Mouse (Mus musculus) neural tube, embryonic 13.5 days (tissue): Measurements from ENCODE around the gene Gpn1. TPM values are rescaled to one million over a fixed set of nuclear protein-coding genes. Genes with fewer than 3 reads are reported as not detected.
"Not testable (repeated sequence)": the region's sequence is repeated elsewhere in the genome, so short reads cannot be mapped to it uniquely, and the experiment has no call there.

Source experiments
- ATAC-seq: fragments of 200-750 bp; cut with Nextera tagmentation; 2 replicates; pipeline ENCODE4 v1.8.0; 2017; ENCODE audit warnings: low read depth, mild to moderate bottlenecking, moderate TSS enrichment, moderate library complexity
- H3K27ac ChIP-seq: fragments of 300-500 bp; sonication (generic); replicated peaks from 2 replicates; pipeline ENCODE4 v1.5.1; 2015; ENCODE audit warnings: moderate library complexity, mild to moderate bottlenecking, inconsistent platforms
- H3K27me3 ChIP-seq: fragments of 300-500 bp; sonication (generic); 2 replicates; pipeline ENCODE4 v1.6.1; 2015; ENCODE audit warnings: mild to moderate bottlenecking, inconsistent platforms
- H3K36me3 ChIP-seq: fragments of 300-500 bp; sonication (generic); 2 replicates; pipeline ENCODE4 v1.6.1; 2015; ENCODE audit warnings: mild to moderate bottlenecking, inconsistent platforms
- H3K4me1 ChIP-seq: fragments of 300-500 bp; sonication (generic); replicated peaks from 2 replicates; pipeline ENCODE4 v1.6.1; 2015; ENCODE audit warnings: inconsistent platforms
- H3K4me2 ChIP-seq: fragments of 300-500 bp; sonication (generic); 2 replicates; pipeline ENCODE4 v1.6.1; 2015; ENCODE audit warnings: inconsistent platforms, mild to moderate bottlenecking, moderate library complexity
- H3K4me3 ChIP-seq: fragments of 300-500 bp; sonication (generic); 2 replicates; pipeline ENCODE4 v1.5.1; 2015; ENCODE audit warnings: mild to moderate bottlenecking, inconsistent platforms
- H3K9ac ChIP-seq: fragments of 300-500 bp; sonication (generic); 2 replicates; pipeline ENCODE4 v1.6.1; 2015; ENCODE audit warnings: moderate library complexity, mild to moderate bottlenecking, inconsistent platforms
- H3K9me3 ChIP-seq: fragments of 300-500 bp; sonication (generic); 2 replicates; pipeline ENCODE4 v1.6.1; 2016; ENCODE audit warnings: inconsistent platforms
- WGBS: fragments of 180-500 bp; shearing (Covaris S2); methylation state at CpG from one replicate; pipeline ENCODE4 v1.1.7; 2015; 5-methylcytosine and 5-hydroxymethylcytosine counted together
- polyA plus RNA-seq: library from polyadenylated mRNA; unstranded; fragments of >200 nt; fragmentation: Nextera tagmentation; extraction: Ambion mirVana; gene quantifications from 2 replicates; pipeline ENCODE4 v1.2.1, GENCODE M21; 2015

Gene Gpn1
- polyA plus RNA-seq, 1 experiment from 2014 or later: 76.7 TPM

GRCm38 (mm10) chr5:31489116-31489769 lies 5.3 kb upstream of the Gpn1 start:
- no peak overlapping the region for H3K4me3 ChIP-seq
- H3K36me3 ChIP-seq: peaks cover 6% of the 10 kb centered on the region; the same call in 1 of the 2 replicates
- H3K4me1 ChIP-seq: peaks cover 3% of the 10 kb centered on the region
- H3K9ac ChIP-seq: no peak overlapping the region
- no peaks in the 10 kb centered on the region for H3K27me3 ChIP-seq
- H3K27ac ChIP-seq: no peak overlapping the region
- no peak overlapping the region for H3K4me2 ChIP-seq
- 69% methylated on average over 7 of the region's 7 CpGs for WGBS
- no peak for ATAC-seq
- no peaks in the 10 kb centered on the region for H3K9me3 ChIP-seq

GRCm38 (mm10) chr5:31492031-31492430 lies 2.5 kb upstream of the Gpn1 start:
- no peak overlapping the region for H3K4me3 ChIP-seq
- H3K27me3 ChIP-seq: no peaks in the 10 kb centered on the region
- H3K27ac ChIP-seq: no peak overlapping the region
- ATAC-seq: no peak
- 59% methylated on average over 1 of the region's 1 CpGs for WGBS
- H3K4me1 ChIP-seq: peaks cover 15% of the 10 kb centered on the region
- peaks cover 8% of the 10 kb centered on the region for H3K36me3 ChIP-seq
- H3K9ac ChIP-seq: no peak overlapping the region
- H3K9me3 ChIP-seq: no peaks in the 10 kb centered on the region
- H3K4me2 ChIP-seq: no peak overlapping the region

GRCm38 (mm10) chr5:31504843-31505242 lies 10.3 kb downstream of the Gpn1 start:
- Histone ChIP-seq H3K4me1 (no peaks in the 10 kb centered on the region), H3K27me3 (no peaks in the 10 kb centered on the region), H3K4me3 (no peak overlapping the region), H3K36me3 (peaks cover 94% of the 10 kb centered on the region), H3K27ac (no peak overlapping the region), H3K9ac (no peak overlapping the region), H3K4me2 (no peak overlapping the region), H3K9me3 (no peaks in the 10 kb centered on the region)
- no peak for ATAC-seq
- WGBS: 93% methylated on average over 10 of the region's 10 CpGs

- no peak overlapping the region for H3K4me2 ChIP-seq
- ATAC-seq: no peak
- peaks cover 92% of the 10 kb centered on the region for H3K36me3 ChIP-seq
- no peak overlapping the region for H3K4me3 ChIP-seq
- no peak overlapping the region for H3K9ac ChIP-seq
- WGBS: 81% methylated on average over 1 of the region's 1 CpGs
- H3K27me3 ChIP-seq: no peaks in the 10 kb centered on the region
- no peaks in the 10 kb centered on the region for H3K9me3 ChIP-seq
- H3K4me1 ChIP-seq: no peaks in the 10 kb centered on the region
- no peak overlapping the region for H3K27ac ChIP-seq
These were observed 17.9 kb downstream of the Gpn1 start for GRCm38 (mm10) chr5:31512481-31512880.

DNA sequence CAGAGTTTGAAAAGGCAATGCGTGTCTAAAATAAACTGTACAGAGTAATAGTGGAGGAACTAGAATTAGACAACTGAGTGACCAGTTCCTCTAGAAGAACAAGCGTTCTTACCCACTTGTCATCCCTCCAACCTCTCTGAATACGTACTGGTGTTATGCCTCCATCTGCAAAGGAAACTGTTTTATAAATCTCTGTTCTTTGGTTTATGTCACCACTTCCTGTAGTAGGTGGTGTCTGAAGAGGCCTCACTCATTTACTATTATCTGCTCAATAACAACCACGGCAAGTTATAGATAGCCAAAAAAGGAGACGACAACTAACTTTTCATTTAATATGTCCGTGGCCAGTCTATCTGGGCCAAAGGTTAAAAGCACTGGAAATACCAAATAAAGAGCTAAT lies 26.0 kb downstream of the Gpn1 start:
- H3K4me2 ChIP-seq: no peak overlapping the region

GRCm38 (mm10) chr5:31526354-31527116 lies 32.0 kb downstream of the Gpn1 start, which contains the start of gene Slc4a1ap:
Gene Slc4a1ap, plus strand, starts transcription at chr5:31526995.
- H3K36me3 ChIP-seq: peaks cover 46% of the 10 kb centered on the region
- H3K4me2 ChIP-seq: peak within 1 kb of the TSS; percentile 100
- peak within 1 kb of the TSS; percentile 93 for H3K4me3 ChIP-seq
- 1% methylated on average over 28 of the region's 28 CpGs for WGBS
- peak; percentile 94 for ATAC-seq
- peak within 1 kb of the TSS; percentile 81 for H3K27ac ChIP-seq
- H3K9me3 ChIP-seq: no peaks in the 10 kb centered on the region
- no peaks in the 10 kb centered on the region for H3K27me3 ChIP-seq
- peaks cover 33% of the 10 kb centered on the region for H3K4me1 ChIP-seq
- peak within 1 kb of the TSS; percentile 91 for H3K9ac ChIP-seq

More for the DNA sequence above, 26.0 kb downstream of the Gpn1 start:
- H3K4me3 ChIP-seq: no peak overlapping the region
- H3K4me1 ChIP-seq: peaks cover 8% of the 10 kb centered on the region
- H3K9ac ChIP-seq: no peak overlapping the region
- no peak overlapping the region for H3K27ac ChIP-seq
- WGBS: 95% methylated on average over 6 of the region's 6 CpGs
- H3K36me3 ChIP-seq: peaks cover 75% of the 10 kb centered on the region
- no peaks in the 10 kb centered on the region for H3K27me3 ChIP-seq
- ATAC-seq: no peak
- no peaks in the 10 kb centered on the region for H3K9me3 ChIP-seq

DNA sequence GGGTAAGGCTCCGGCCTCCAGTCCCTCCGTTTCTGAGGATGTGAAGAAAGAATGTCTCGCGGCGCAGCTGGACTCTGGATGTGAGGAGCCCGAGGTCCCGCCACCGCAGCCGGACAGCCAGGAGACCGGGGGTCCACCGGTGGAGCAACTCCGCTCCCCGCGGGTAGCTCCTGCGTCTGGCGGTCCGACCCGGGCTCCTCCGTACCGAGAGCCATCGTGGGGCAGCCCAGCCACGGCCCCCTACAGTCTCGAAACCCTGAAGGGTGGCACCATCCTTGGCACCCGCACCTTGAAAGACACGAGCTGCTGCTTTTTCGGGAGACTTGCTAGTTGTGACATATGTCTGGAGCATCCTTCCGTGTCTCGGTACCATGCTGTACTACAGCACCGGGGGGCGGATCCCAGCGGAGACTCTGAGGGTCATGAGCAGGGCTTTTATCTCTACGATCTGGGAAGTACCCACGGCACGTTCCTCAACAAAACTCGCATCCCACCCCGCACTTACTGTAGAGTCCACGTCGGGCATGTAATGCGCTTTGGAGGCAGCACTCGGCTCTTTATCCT lies 32.7 kb downstream of the Gpn1 start:
- H3K4me1 ChIP-seq: peaks cover 33% of the 10 kb centered on the region
- peak overlapping the region; percentile 93 for H3K4me3 ChIP-seq
- H3K27ac ChIP-seq: peak overlapping the region; percentile 81
- no peaks in the 10 kb centered on the region for H3K27me3 ChIP-seq
- H3K36me3 ChIP-seq: peaks cover 46% of the 10 kb centered on the region
- H3K9me3 ChIP-seq: no peaks in the 10 kb centered on the region
- WGBS: 4% methylated on average over 40 of the region's 40 CpGs
- peak overlapping the region; percentile 91 for H3K9ac ChIP-seq
- ATAC-seq: peak; percentile 56; the same call in 1 of the 2 replicates
- peak overlapping the region; percentile 100 for H3K4me2 ChIP-seq

DNA sequence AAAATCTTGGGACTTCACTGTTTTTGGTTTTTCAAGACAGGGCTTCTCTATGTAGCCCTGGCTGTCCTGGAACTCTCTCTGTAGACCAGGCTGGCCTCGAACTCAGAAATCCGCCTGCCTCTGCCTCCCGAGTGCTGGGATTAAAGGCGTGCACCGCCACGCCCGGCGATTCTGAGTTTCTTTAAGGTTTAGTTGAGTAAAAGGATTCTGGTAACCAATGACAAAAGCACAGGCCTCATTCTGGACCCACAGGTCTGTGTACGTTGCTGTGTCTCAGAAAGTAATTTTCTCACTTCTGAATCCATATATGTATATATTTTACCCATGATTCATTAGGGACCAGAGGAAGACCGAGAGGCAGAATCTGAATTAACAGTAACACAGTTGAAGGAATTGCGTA lies 33.2 kb downstream of the Gpn1 start, which contains the start of gene Supt7l:
Gene Supt7l, minus strand, starts transcription at position 101 of the 400 bp plus-strand sequence.
- peaks cover 46% of the 10 kb centered on the region for H3K36me3 ChIP-seq
- H3K4me3 ChIP-seq: peak within 1 kb of the TSS; percentile 93
- peak within 1 kb of the TSS; percentile 91 for H3K9ac ChIP-seq
- 83% methylated on average over 11 of the region's 11 CpGs for WGBS
- peak within 1 kb of the TSS; percentile 81 for H3K27ac ChIP-seq
- H3K4me2 ChIP-seq: peak within 1 kb of the TSS; percentile 100
- ATAC-seq, H3K27me3 ChIP-seq, H3K9me3 ChIP-seq: not testable (repeated sequence)
- H3K4me1 ChIP-seq: peaks cover 33% of the 10 kb centered on the region

DNA sequence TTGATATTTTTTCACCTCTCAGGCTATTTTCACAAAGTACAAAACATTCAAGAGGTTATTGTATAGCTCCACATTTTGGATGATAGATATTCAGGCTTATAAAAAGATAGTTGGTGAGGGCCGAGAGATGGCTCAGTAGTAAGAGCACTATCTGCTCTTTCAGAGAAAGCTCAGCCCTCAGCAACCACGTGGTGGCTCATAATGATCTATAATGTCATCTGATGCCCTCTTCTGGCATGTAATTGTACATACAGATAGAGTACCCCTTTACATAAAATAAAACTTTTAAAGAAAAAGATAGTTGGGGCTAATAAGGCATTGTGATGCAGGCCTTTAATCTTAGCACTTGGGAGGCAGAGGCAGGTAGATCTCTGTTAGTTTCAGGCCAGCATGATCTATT lies 34.0 kb downstream of the Gpn1 start:
- 63% methylated on average over 2 of the region's 2 CpGs for WGBS
- no peak overlapping the region for H3K4me3 ChIP-seq
- peaks cover 33% of the 10 kb centered on the region for H3K4me1 ChIP-seq
- no peak for ATAC-seq
- H3K27me3 ChIP-seq: no peaks in the 10 kb centered on the region
- no peak overlapping the region for H3K27ac ChIP-seq
- H3K9me3 ChIP-seq: no peaks in the 10 kb centered on the region
- H3K9ac ChIP-seq: no peak overlapping the region
- peak overlapping the region; percentile 100 for H3K4me2 ChIP-seq
- peaks cover 48% of the 10 kb centered on the region for H3K36me3 ChIP-seq

GRCm38 (mm10) chr5:31535228-31535627 lies 40.7 kb downstream of the Gpn1 start:
- Histone ChIP-seq H3K4me2 (no peak overlapping the region), H3K9me3 (no peaks in the 10 kb centered on the region), H3K36me3 (peaks cover 91% of the 10 kb centered on the region), H3K27me3 (no peaks in the 10 kb centered on the region), H3K4me1 (no peaks in the 10 kb centered on the region), H3K9ac (no peak overlapping the region), H3K27ac (no peak overlapping the region), H3K4me3 (no peak overlapping the region)
- no peak for ATAC-seq
- WGBS: 86% methylated on average over 2 of the region's 2 CpGs

- ATAC-seq: no peak
- WGBS: 27% methylated on average over 1 of the region's 1 CpGs
- Histone ChIP-seq H3K27me3 (no peaks in the 10 kb centered on the region), H3K27ac (no peak overlapping the region), H3K36me3 (peaks cover 50% of the 10 kb centered on the region), H3K9me3 (no peaks in the 10 kb centered on the region), H3K4me3 (no peak overlapping the region), H3K9ac (no peak overlapping the region), H3K4me1 (0 out of 2 replicates have a peak, but pooled peaks cover 3% of the 10 kb centered on the region), H3K4me2 (no peak overlapping the region)
These were observed 64.9 kb downstream of the Gpn1 start for GRCm38 (mm10) chr5:31559401-31559800.

- Histone ChIP-seq H3K9ac (no peak overlapping the region), H3K36me3 (peaks cover 42% of the 10 kb centered on the region), H3K27me3 (no peaks in the 10 kb centered on the region), H3K4me1 (0 out of 2 replicates have a peak, but pooled peaks cover 3% of the 10 kb centered on the region), H3K4me2 (no peak overlapping the region), H3K9me3 (no peaks in the 10 kb centered on the region), H3K27ac (no peak overlapping the region), H3K4me3 (no peak overlapping the region)
- 98% methylated on average over 2 of the region's 2 CpGs for WGBS
- no peak for ATAC-seq
These were observed 65.8 kb downstream of the Gpn1 start for GRCm38 (mm10) chr5:31560352-31560751.
